Mouse (Mus musculus) liver, adult 2 months (tissue): ENCODE results near the gene Ak9.

Experiments
- CTCF ChIP-seq: fragments of 200-500 bp; IDR thresholded peaks from 2 replicates; pipeline ENCODE4 v1.5.1; 2011; ENCODE audit warnings: low read depth, low read length, control low read depth
- POLR2A ChIP-seq: fragments of 200-500 bp; IDR thresholded peaks from 2 replicates; pipeline ENCODE4 v1.6.1; 2011; ENCODE audit warnings: low read length, control low read depth; ENCODE audit not compliant: insufficient read depth; ENCODE audit errors: extremely low read depth

- TF ChIP-seq CTCF, result no peak
- no peak for TF ChIP-seq POLR2A
Measured at GRCm38 (mm10) chr10:41304961-41305455, 1.2 kb downstream of the Ak9 start.
